Mouse (Mus musculus) c-Kit-negative CD71-positive TER-119-positive erythroid progenitor cells, embryonic 14.5 days (primary cell): ENCODE data around the gene Vrk1.

Experiments used
- DNase-seq: peaks from one replicate; pipeline ENCODE4 v3.0.0-alpha.2; 2013; ENCODE audit warnings: low read depth, low spot score

Vrk1 gene

GRCm38 (mm10) chr12:106010065-106010915 lies at the start of gene Vrk1:
Gene Vrk1, plus strand, starts transcription at chr12:106010228.
- DNase-seq, result peak; percentile 91

DNA sequence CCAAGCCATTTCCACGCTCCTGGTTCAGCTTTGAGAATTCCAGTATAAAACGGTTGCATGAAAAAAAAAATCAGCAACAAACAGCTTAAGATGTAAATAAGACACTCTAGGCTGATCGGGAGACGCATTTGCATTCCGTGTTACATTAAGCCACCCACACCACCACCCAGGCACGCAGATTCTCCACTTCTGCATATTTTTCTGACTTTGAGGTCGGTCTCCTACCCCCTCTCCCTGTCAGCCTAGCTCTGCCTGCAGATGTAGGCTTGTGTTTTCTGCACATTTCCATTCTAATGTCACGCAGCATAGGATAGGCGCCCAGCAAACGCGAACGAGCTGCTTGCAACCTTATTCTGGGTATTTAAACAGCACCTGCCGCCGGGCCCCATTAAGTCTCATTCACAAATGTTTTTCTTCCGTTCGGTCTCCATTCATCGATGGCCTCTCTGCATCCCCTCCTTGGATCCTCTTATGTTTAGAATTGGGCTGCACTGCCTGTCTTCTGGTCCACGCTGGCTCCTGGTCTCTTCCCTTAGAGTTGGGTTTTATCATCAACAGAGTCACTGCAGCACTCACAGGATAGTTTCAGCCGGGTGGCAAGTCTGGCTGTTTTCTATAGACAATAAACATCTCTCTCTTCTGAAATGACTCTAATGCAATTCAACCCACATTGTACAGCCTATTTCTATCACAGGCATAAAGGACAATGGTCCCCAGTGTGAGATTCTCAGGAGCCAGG lies 49.3 kb upstream of the Vrk1 start:
- DNase-seq, result no peak

- no peak for DNase-seq
These were observed 48.4 kb upstream of the Vrk1 start for GRCm38 (mm10) chr12:105961667-105962066.

DNA sequence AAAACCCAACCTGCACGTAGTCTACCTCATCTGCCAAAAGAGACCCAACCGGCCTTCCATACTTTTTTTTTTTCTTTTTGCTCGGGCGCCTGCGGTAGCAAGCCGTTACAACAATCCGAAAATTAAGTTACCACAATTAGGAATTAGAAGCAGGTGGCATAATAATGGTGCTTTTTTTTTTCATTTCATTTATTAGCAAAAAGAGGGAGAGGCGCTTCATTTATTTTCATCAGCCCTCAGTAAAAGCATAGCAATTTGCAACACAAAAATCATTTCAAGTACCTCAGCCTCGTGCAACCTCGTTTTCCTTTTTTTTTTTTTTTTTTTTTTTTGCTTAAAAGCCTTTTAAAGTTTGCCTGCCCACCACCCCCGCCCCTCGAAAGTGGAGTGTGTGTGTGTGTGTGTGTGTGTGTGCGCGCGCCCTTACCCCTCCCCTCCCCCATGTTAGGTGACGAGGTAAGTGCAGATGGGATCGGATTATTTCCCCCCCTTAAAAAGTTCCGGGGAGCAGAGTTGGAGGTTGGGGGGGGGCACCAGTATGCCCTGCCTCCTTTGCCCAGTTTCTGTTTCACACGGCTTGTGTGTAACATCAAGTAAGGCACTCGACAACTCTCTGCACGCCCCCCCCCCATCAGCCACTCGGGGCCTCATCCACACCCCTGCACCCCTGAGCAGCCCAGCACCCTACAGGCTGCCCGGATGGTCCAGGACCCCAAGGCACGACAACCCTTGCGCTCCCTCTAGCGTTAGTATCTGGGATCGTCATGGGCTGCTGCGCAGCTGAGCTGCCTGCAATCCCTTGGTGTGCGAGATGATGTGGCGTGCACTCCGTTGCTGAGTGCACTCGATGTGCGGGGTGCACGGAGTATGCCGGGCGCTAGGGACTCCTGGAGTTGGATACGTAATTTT lies 47.7 kb upstream of the Vrk1 start:
- peak; percentile 55 for DNase-seq

GRCm38 (mm10) chr12:105963012-105963572 lies 46.9 kb upstream of the Vrk1 start:
- DNase-seq, result no peak

- DNase-seq, result no peak
These were observed 43.0 kb upstream of the Vrk1 start for GRCm38 (mm10) chr12:105966887-105967637.

DNA sequence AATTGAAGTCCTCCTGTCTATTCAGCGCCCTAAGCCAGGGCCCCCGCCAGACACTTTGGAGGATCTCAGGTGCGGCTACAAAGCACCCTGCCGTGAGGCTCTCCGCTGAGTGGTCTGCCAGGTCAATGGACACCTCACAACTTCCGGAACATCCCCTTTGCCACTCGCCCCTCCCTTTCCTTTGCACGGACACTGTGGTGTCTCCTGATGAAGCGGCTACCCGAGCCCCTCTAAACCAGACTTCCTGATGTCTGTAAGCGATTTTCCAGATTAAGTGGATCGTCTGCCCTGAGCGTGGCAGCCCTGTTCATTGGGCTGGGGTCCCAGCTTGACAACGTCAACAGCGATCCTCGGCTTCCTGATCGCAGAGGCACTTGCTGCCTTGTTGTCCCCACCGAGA lies 42.2 kb upstream of the Vrk1 start:
- no peak for DNase-seq

- no peak for DNase-seq
These were observed 38.8 kb upstream of the Vrk1 start for GRCm38 (mm10) chr12:105971182-105971581.

- DNase-seq, result no peak
These were observed 37.4 kb upstream of the Vrk1 start for GRCm38 (mm10) chr12:105972673-105973072.

GRCm38 (mm10) chr12:105973691-105974090 lies 36.3 kb upstream of the Vrk1 start:
- DNase-seq, result no peak

DNA sequence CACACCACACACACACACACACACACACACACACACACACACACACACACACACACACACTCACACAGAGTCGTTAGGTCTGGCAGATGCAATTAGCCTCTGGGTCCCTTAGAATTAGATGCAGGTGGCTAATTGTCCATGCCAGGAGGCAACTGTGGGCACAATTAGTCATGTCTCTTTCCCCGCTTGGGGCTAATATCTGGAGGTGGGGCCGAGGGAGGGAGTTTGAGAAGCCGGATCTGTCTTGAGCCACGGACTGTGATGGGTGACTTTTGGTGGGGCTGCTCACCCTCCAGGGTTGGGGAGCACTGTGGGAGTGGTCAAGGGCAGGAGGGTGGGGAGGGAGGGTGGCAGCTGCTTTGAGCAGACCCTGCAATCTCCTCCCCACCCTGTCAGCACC lies 35.9 kb upstream of the Vrk1 start:
- no peak for DNase-seq

DNA sequence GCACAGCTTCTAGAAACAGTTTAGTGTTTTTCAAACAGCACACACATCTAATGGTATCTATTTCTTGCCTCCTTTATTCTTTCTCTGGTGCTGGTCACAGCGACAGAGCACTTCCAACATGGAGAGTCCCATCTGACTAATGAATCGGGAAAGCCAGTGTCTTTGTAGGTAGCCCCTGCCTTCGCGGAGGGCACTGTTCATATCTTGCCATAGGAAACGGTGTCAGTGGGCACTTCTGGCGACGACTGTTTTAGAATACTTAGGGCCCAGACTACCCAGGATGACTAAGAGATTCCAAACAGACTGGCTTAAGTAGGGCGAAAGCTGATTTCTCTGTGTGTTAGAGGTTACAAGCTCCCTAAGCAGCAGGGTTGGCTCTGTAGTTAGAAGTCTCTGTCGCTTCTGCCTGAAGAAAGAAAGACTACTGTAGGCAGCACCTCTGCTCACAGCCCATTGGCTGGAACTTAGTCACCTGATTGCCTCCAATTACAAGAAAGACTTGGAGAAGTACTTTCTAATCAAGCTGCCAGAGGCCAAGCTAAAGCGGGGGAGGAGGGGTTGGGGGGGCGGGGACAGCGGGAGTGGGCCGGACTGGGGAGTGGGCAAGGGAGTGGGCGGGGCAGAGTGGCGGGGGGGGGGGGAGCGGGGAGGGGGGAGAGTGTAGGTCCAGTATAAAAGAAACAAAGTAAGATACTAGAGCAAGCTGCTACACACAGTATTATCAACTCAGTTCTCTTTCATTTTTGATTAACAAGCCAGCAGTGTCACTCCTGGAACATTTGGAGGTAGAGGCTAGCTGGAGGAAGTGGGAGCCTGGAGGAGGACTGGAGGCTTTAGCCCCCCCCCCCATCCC lies 28.7 kb upstream of the Vrk1 start:
- DNase-seq, result no peak

DNA sequence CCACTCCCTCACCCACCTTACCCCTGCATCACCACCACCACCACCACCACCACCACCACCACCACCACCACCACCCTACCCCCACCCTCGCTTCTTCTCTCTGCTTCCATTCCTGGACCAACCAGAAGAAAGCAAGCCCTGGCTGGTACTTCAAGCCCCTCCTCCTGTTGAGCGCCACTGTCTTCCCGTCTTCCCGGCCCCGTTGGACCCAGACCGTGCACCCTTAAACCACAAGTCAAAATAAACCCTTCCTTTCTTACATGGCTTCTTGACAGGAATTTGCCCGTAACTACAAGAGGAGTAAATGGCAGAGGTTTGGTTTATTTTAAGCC lies 28.1 kb upstream of the Vrk1 start:
- DNase-seq, result no peak

DNA sequence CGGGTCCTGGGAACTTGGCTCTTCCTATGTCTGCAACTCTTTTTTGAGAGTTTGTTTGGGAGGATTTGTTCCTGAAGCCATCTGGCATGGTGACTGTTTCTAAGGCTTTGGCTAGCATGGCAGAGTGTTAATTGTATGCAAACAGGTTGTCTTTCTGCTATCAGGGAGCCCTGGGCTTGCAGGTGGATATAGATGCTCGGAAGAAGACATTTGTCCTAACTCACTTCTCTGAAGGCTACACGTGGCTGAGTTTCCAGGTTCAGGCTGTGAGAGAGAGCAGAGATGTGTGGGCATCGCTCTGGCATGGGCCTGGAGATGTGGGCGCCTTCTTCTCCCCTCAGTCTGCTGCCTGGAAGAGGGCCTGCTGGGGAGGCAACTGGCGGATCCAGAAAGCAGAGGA lies 27.4 kb upstream of the Vrk1 start:
- no peak for DNase-seq

DNA sequence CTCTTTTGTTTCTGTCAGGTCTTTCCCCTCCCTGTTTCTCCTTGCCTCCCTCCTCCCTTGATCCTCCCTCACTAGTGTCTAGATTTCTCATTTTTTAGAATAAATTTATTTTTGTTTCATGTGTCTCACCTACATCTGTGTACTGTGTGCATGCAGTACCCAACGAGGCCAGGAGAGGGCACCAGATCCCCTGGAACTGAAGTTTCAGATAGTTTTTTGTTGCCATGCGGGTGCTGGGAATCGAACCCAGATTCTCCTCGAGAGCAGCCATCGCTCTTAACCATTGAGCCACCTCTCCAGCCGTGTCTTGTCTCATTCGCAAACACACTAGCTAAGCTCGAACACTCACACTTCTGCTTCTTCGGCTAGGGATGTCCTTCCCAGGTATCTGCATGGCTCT lies 26.5 kb upstream of the Vrk1 start:
- no peak for DNase-seq

DNA sequence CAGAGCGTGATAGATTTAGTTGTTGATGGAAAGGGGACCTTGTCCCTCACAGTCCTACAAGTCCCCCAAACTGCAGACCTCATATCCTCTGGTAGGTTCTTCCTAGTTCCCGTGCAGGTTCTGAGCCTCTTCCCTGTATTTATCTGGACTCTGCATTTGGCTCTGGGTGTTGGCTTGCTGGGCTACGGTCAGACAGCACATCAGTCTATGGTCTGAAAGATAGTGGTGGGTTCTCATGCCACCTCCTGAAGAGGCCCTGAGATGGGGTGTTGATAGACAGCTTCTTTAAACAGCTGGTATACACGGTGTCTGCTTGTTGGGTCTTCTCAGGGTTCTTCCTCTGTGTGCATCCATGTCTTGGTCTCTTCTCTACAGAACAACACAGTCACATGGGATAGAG lies 21.6 kb upstream of the Vrk1 start:
- DNase-seq, result no peak

DNA sequence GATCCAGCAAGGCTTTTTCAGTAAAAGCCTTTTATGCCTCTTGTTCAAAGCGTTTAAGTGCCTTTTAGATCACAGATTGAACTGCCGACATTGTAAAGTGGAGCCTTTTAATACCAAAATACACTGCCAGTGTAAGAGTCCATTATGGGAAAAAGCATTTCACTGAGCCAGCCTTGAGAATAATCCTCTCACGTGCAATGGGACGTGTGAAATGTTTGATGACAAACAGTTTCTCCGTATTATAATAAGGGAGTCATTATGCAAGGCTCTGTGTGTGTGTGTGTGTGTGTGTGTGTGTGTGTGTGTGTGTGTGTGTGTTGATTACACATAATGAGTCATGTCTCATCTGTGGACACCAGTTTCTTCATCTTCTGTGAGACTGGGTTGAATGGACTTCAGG lies 17.3 kb upstream of the Vrk1 start:
- no peak for DNase-seq

- no peak for DNase-seq
These were observed 16.7 kb upstream of the Vrk1 start for GRCm38 (mm10) chr12:105993356-105993755.

GRCm38 (mm10) chr12:105995940-105996339 lies 14.1 kb upstream of the Vrk1 start:
- DNase-seq, result no peak
